Mouse (Mus musculus): ENCODE measurements around the gene Fam117b.
A peak's percentile ranks its signal among the peaks of the same experiment; 100 is the strongest.

Fam117b gene

GRCm38 (mm10) chr1:59913195-59913868 is 526 bp downstream of the Fam117b start:
- peak; percentile 44 to 51 for DNase-seq (ENCODE audit: low spot score in 2 of 2)

DNA sequence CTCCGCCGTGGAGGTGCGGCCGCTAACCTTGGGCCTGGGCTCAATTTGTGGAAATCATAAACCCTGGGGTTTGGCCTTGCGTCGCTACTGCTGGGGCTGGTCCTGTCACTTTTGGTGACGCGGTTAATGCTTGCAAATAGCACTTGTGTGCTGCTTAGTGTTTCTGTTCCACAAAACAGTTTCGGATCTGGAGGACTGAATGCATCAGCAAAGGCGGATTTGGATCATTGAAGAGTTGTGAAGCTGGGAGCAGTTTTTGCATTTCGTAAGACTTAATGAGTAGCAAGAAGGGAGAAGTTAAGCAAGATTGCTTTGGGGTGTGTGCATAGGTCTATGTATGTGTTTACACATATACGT is 1.0 kb downstream of the Fam117b start:
- no peak for DNase-seq (ENCODE audit: low spot score in 2 of 2)

- no peak for DNase-seq (ENCODE audit: low spot score in 2 of 2)
Observed at GRCm38 (mm10) chr1:59914799-59915198, 2.0 kb downstream of the Fam117b start.

DNA sequence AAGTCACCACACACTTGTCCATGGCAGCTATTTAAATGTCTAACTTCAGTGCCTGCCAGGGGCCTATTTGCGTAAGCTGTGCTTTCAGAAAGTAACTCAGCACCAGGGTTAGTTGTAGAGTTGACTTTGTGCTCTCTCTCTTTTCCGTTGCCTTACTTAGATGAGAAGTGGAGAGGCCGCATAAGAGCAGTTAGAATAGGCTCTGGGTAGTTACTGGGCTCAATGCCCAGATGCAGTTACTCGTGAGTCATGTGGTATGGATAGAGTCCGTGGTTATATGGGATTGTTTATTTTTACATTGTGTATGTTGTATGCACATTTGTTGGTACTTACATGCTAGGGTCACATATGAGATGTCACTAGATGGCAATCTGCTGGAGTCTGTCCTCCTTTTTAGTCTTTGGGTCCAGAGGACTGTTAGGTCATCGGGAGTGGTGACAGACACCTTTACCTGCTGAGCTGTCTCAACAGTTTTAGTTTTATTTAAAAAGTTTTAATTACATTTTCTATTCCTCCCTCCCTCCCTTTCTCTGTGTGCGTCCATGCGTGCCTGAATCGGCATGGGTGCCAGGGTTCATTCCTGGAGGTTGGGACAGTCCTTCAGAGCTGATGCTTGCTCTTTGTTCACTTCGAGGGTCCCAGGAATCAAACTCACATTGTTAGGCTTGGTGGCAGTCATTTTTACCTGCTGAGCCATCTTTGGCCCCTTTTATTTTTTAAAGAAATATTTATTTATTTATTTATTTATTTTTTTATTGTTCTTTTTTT is 3.2 kb downstream of the Fam117b start:
- DNase-seq (ENCODE audit: low spot score in 2 of 2): no peak

- peak in 1 of 2 experiments; percentile 13 for DNase-seq (ENCODE audit: low spot score in 2 of 2)
Observed at GRCm38 (mm10) chr1:59917401-59917800, 4.6 kb downstream of the Fam117b start.

GRCm38 (mm10) chr1:59918075-59918474 is 5.3 kb downstream of the Fam117b start:
- DNase-seq (ENCODE audit: low spot score in 2 of 2): no peak

- no peak for DNase-seq (ENCODE audit: low spot score in 2 of 2)
Observed at GRCm38 (mm10) chr1:59923201-59923600, 10.4 kb downstream of the Fam117b start.

DNA sequence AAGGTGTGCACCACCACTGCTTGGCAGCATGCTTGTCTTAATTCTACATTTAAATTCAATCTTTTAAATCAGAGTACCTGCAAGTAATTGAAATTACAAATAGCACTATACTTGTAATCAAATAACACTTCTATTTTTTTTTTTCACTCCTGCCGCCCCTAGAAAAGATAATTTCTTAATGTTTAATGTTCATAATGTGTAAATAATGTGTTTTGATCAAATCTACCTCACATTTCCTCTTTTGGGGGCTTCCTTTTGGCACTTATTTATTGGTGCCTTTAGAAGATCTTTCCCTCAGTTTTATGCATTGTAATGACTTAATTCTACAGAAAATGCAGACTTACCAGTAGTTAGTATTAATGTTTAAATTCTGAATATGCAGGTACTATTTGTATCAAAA is 10.9 kb downstream of the Fam117b start:
- no peak for DNase-seq (ENCODE audit: low spot score in 2 of 2)

GRCm38 (mm10) chr1:59924411-59924810 is 11.6 kb downstream of the Fam117b start:
- no peak for DNase-seq (ENCODE audit: low spot score in 2 of 2)

DNA sequence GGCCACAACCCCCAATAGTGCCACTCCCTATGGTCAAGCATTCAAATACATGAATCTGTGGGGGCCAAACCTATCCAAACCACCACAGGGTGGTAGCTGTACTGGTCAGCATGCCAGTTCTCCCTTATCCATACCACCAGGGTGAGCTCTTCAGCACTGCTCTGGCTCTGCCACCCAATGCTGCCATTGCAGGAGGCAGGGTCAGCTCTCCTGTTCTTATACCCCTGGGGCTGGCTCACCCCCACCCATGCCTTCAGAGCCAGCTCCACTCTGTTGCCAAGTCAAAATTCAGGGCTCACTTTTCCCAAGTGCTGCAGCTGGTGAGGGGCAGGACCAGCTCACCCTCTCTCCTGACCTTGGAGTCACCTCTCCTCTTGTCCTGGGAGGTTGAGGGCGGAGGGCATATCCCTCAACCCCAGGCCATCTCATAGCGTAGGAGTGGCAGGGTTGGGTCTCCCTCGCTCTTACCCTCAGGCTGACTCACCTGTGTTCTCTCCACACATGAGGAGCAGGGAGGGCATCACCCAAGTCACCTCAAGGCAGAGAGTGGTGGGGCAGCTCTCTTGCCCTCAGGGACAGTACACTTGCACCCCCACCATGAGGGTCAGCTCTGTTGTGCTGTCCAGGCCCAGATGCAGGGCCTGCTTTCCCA is 13.3 kb downstream of the Fam117b start:
- no peak for DNase-seq (ENCODE audit: low spot score in 2 of 2)

DNA sequence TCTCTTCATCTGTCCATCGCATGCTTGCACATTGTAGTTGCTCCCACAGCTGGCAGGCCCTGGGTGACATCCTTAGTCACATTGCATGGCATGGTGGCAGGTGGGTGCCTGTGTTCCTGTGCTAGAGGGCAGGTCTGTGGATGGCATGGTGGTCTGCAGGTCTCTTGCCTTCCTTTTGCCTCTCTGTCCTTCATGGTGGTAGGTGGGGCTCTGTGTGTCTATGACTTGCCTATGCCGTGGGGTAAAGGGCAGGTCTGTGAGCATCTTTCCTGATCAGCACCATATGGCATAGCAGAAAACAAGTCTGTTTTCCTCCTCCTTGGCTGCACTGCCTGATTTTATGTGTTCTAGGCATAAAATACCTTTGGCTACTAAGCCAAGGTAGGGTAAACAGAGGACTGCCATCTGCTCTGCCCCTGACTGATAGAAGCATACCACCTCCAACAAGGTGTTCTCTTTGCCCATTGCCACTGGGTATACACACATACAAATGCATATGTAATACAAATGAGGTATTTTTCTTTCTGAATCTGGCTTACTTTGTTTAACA is 14.4 kb downstream of the Fam117b start:
- DNase-seq (ENCODE audit: low spot score in 2 of 2): no peak

DNA sequence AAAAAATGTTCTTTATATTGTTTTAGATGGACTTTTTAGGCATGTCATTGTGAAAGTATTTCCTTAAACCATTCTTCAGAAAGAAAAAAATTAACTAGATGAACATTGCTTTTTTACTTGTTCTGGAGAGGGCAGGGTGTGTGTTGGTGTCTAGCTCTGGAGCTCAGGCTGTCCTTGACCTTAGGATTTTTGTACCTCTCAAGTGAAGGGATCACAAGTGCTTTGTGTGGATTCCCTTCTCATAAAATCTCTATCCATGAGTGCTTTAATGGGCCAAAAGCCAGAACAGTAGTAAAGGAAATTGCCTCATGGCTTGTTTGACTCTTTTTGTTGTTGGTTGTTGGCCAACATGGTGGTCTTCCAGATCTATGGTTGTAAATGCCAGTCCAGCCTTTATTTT is 18.1 kb downstream of the Fam117b start:
- DNase-seq (ENCODE audit: low spot score in 2 of 2): no peak

- no peak for DNase-seq (ENCODE audit: low spot score in 2 of 2)
Observed at GRCm38 (mm10) chr1:59932991-59933390, 20.2 kb downstream of the Fam117b start.

- no peak for DNase-seq (ENCODE audit: low spot score in 2 of 2)
Observed at GRCm38 (mm10) chr1:59941063-59941462, 28.3 kb downstream of the Fam117b start.

DNA sequence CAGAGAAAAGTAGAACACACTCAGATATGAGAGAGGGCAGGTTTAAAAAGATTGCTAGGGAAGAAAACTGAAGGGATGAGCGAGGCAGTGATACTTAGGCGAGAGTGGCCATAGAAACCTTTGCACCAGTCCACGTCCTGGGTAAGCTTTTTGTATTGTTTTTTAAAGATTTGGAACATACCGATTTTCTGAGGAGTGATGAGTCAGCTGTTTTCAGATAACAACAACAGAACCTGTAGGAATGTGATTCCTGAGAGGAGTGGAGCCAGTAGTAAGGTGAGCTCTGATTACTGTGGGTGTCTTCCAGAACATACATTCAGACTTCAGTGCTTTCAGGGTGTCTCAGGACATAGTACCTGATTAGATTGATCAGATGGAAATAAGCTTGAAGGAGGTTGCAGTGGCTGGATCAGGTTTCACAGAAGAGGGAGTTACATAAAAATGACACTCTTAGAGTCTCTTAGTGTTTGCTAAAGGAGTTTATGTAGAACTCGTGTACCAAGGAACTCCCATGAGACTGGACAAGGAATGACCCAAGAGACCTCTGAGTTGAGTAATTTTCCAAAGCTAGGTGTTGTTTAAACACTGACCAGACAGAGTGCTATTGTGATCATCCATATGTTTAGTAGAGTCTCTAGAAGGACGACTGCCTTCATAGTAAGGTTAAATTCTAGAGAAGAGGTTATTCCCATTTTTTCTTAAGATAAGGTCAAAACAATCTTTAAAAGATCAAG is 29.4 kb downstream of the Fam117b start:
- no peak for DNase-seq (ENCODE audit: low spot score in 2 of 2)

DNA sequence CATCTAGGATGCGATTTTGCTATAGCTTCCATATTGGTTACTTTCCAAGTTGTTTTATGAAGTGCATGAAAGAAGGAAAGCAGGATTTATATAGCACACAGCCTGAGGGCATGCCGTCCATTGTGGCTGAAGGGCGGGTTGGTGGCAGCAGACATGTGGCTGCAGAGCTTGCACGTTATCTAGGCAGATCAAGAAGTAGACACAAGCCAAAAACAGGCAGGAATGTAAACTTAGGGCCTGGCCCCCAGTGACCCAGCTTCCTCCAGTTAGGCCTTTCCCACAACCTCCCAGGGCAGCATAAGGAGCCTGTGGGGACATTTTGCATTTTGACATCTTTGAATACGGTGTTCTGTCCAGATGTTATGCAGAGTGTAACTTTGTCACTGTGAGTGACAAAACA is 31.0 kb downstream of the Fam117b start:
- no peak for DNase-seq (ENCODE audit: low spot score in 2 of 2)

DNA sequence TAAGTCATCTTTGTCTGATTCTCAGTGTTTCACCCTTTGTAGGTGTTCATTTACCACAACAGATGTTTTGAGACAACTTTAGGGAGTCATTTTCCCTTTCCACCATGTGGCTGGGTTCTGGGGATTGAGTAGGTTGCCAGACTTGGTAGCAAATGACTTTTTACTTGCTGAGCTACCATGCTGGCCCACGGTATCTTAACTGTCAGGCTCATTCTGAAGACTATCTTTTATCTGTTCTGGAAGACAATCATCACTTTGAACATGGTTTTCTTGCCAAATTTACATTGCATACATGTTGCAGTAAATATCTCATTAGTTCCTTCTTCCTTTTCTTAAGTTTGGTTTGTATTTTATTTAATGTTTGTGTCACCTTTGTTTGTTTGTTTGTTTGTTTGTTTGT is 33.2 kb downstream of the Fam117b start:
- DNase-seq (ENCODE audit: low spot score in 2 of 2): no peak

GRCm38 (mm10) chr1:59947509-59947908 is 34.7 kb downstream of the Fam117b start:
- DNase-seq (ENCODE audit: low spot score in 2 of 2): no peak

DNA sequence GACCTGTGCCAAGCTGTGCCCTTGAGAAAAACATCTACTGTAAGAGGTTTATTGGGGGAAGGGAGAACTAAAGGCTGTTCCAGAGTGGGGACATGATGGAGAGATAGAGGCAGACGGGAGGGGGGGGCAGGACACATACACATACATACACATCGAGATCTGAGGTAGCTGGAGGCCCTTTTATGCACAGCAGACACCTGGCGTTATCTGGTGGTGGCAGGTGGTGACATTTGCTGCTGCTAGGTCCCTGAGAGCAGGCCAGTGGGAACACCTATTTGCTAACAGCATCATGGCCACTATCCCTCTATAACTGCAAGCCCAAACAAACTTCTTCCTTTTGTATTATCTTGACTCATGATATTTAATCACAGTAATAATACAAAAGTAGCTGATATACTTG is 44.4 kb downstream of the Fam117b start:
- peak in 1 of 2 experiments; percentile 5 for DNase-seq (ENCODE audit: low spot score in 2 of 2)

DNA sequence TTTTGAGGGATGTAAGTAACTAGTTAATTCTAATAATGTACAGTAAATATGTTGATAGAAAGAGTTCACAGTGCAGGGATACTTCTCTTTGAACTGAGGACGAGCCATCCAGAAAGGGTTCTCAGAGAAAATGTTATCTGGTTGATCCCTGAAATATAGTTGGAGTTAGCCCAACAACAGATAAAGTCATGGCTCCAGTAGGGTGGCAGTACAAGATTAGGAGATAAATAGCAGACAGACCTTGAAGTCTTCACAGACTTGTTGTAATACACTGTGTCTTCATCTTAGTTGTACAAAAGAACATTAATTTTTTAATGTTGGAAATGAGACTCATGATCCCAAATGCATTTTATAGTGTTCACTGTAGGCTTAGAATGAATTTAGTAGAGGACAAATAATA is 47.1 kb downstream of the Fam117b start:
- DNase-seq (ENCODE audit: low spot score in 2 of 2): no peak

GRCm38 (mm10) chr1:59966171-59966785 is 53.5 kb downstream of the Fam117b start:
- DNase-seq (ENCODE audit: low spot score in 2 of 2): no peak
